Comparison of ENCODE assay signal across 23 mouse cellular contexts in the genomic region with DNA sequence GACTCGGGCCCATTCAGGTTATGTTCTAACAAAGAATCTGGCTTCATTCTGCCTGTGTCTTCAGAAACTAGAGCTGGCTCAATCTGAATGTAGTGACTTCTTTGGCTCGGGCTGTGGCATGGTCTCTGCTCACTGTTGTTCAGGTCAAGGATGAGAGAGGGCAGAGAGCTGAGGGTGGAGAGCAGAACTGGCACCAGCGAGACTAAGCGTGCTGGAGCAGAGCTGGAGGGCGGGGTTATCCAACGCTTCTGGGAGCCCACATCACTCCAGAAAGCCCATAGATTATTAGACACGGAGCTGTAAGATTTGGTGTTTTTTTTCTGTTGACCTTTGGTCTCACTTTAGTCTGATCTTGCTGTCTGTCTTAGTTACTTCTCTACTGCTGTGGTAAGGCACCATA. TPM values are rescaled to one million over a fixed set of nuclear protein-coding genes. Genes with fewer than 3 reads are reported as not detected.
"Had no signal": no experiment of that assay in that cellular context is flagged by ENCODE, and none has a peak within 500 bp of the region (broad histone marks: within the 10 kb centered on the region; RNA-seq: fewer than 3 reads in every experiment).

No protein-coding gene starts in this region.

- H3K4me2 ChIP-seq: heart, embryonic 11.5 days; heart, embryonic 13.5 days; heart, embryonic 15.5 days; hindbrain, embryonic 13.5 days; hindbrain, embryonic 15.5 days; limb, embryonic 13.5 days; limb, embryonic 15.5 days; liver, embryonic 12.5 days had no signal

- H3K9me3 ChIP-seq: heart, embryonic 13.5 days; heart, embryonic 15.5 days; hindbrain, embryonic 13.5 days; hindbrain, embryonic 15.5 days; limb, embryonic 13.5 days; limb, embryonic 15.5 days; liver, embryonic 12.5 days had no signal

- H3K27me3 ChIP-seq: hindbrain, embryonic 13.5 days; hindbrain, embryonic 15.5 days; limb, embryonic 15.5 days; liver, embryonic 12.5 days had no signal

- H3K27ac ChIP-seq: heart, adult 2 months; heart, embryonic 13.5 days; heart, embryonic 15.5 days; hindbrain, embryonic 13.5 days; hindbrain, embryonic 15.5 days; hindbrain, postnatal 0 days; limb, embryonic 13.5 days; limb, embryonic 15.5 days; liver, embryonic 12.5 days; liver, embryonic 14.5 days had no signal

- H3K4me1 ChIP-seq: heart, embryonic 13.5 days; heart, embryonic 15.5 days; hindbrain, embryonic 13.5 days; hindbrain, embryonic 15.5 days; limb, embryonic 13.5 days; liver, embryonic 12.5 days had no signal

- H3K36me3 ChIP-seq: heart, embryonic 13.5 days; heart, embryonic 15.5 days; hindbrain, embryonic 13.5 days; hindbrain, embryonic 15.5 days; limb, embryonic 13.5 days; limb, embryonic 15.5 days; liver, embryonic 12.5 days had no signal

- DNase-seq: forebrain, postnatal 0 days; gastrocnemius, postnatal 14 days; heart, adult 11 months; heart, adult 2 months; heart, postnatal 14 days; heart, postnatal 36 days; layer of hippocampus, adult 9-11 months; layer of hippocampus, postnatal 36 days; left cerebral cortex, postnatal 4 days; lung, adult 18-20 months had no signal

- ATAC-seq: forebrain, postnatal 0 days; hindbrain, postnatal 0 days; intestine, embryonic 16.5 days; liver, embryonic 12.5 days had no signal

- H3K9ac ChIP-seq: forebrain, postnatal 0 days; heart, embryonic 13.5 days; heart, embryonic 15.5 days; hindbrain, embryonic 13.5 days; hindbrain, embryonic 15.5 days; limb, embryonic 13.5 days; limb, embryonic 15.5 days; liver, embryonic 12.5 days; liver, embryonic 14.5 days had no signal

- H3K4me3 ChIP-seq: heart, adult 2 months; heart, embryonic 13.5 days; heart, embryonic 15.5 days; hindbrain, embryonic 13.5 days; hindbrain, embryonic 15.5 days; limb, embryonic 13.5 days; limb, embryonic 15.5 days; liver, embryonic 12.5 days had no signal

RNA-seq across cellular contexts. Expression of a gene that starts 30.0 kb away (rescaled TPM):
- polyA plus RNA-seq: liver, adult 2 months; liver, embryonic 16.5 days had no signal
